Mouse (Mus musculus) limb, embryonic 12.5 days (tissue): ENCODE results near the gene Cacng5. TPM values are rescaled to one million over a fixed set of nuclear protein-coding genes. Genes with fewer than 3 reads are reported as not detected.

Experiments
- ATAC-seq: fragments of 200-750 bp; cut with Nextera tagmentation; 2 replicates; pipeline ENCODE4 v1.8.0; 2017; ENCODE audit warnings: low read depth, moderate TSS enrichment; ENCODE audit not compliant: insufficient number of reproducible peaks, insufficient read depth, low FRiP score, low TSS enrichment
- H3K27ac ChIP-seq: fragments of 300-500 bp; sonication (generic); 2 replicates; pipeline ENCODE4 v1.5.1; 2016; ENCODE audit warnings: mild to moderate bottlenecking, moderate library complexity
- H3K27me3 ChIP-seq: fragments of 300-500 bp; sonication (generic); 2 replicates; pipeline ENCODE4 v1.6.1; 2016; ENCODE audit warnings: mild to moderate bottlenecking, moderate library complexity
- H3K36me3 ChIP-seq: fragments of 300-500 bp; sonication (generic); 2 replicates; pipeline ENCODE4 v1.6.1; 2016; ENCODE audit warnings: mild to moderate bottlenecking, moderate library complexity
- H3K4me1 ChIP-seq: fragments of 300-500 bp; sonication (generic); replicated peaks from 2 replicates; pipeline ENCODE4 v1.6.1; 2016
- H3K4me2 ChIP-seq: fragments of 300-500 bp; sonication (generic); 2 replicates; pipeline ENCODE4 v1.6.1; 2016; ENCODE audit warnings: mild to moderate bottlenecking, moderate library complexity
- H3K4me3 ChIP-seq: fragments of 300-500 bp; sonication (generic); replicated peaks from 2 replicates; pipeline ENCODE4 v1.5.1; 2016; ENCODE audit warnings: mild to moderate bottlenecking
- H3K9ac ChIP-seq: fragments of 300-500 bp; sonication (generic); replicated peaks from 2 replicates; pipeline ENCODE4 v1.6.1; 2016; ENCODE audit warnings: mild to moderate bottlenecking, moderate library complexity
- H3K9me3 ChIP-seq: fragments of 300-500 bp; sonication (generic); 2 replicates; pipeline ENCODE4 v1.6.1; 2016; ENCODE audit warnings: mild to moderate bottlenecking, moderate library complexity
- WGBS: fragments of 180-500 bp; shearing (Covaris S2); methylation state at CpG from one replicate; pipeline ENCODE4 v1.1.7; 2016; 5-methylcytosine and 5-hydroxymethylcytosine counted together
- polyA plus RNA-seq: library from polyadenylated mRNA; unstranded; fragments of >200 nt; fragmentation: Nextera tagmentation; extraction: Ambion mirVana; gene quantifications from 2 replicates; pipeline ENCODE4 v1.2.1, GENCODE M21; 2016

Gene Cacng5
- polyA plus RNA-seq, 1 experiment from 2014 or later, result 0.36 TPM

DNA sequence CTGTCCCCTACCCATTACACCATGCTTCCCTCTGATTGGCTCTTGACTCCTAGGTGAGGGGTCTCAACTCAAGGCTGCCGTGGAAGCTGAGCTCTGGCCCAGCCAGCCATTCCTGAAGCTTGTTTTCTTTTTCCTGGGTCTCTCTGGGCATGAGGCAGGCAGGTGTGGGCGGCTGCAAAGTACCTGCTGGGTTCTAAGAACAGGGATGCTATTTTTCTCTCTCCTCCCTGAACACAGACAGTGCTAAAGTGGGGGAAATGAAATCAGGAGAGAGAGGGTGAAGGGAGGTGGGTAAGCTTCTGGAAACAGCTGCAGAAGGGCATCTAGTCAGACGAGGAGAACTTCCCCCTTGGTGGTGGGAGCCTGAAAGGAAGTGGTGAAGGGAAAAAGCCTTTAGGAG lies 14.9 kb upstream of the Cacng5 start:
- Histone ChIP-seq H3K4me1 (peaks cover 4% of the 10 kb centered on the region; the same call in 1 of the 2 replicates), H3K9ac (no peak overlapping the region), H3K4me2 (no peak overlapping the region), H3K4me3 (no peak overlapping the region), H3K9me3 (no peaks in the 10 kb centered on the region), H3K27ac (no peak overlapping the region), H3K27me3 (no peaks in the 10 kb centered on the region), H3K36me3 (no peaks in the 10 kb centered on the region)
- 52% methylated on average over 3 of the region's 3 CpGs for WGBS
- ATAC-seq, result no peak

DNA sequence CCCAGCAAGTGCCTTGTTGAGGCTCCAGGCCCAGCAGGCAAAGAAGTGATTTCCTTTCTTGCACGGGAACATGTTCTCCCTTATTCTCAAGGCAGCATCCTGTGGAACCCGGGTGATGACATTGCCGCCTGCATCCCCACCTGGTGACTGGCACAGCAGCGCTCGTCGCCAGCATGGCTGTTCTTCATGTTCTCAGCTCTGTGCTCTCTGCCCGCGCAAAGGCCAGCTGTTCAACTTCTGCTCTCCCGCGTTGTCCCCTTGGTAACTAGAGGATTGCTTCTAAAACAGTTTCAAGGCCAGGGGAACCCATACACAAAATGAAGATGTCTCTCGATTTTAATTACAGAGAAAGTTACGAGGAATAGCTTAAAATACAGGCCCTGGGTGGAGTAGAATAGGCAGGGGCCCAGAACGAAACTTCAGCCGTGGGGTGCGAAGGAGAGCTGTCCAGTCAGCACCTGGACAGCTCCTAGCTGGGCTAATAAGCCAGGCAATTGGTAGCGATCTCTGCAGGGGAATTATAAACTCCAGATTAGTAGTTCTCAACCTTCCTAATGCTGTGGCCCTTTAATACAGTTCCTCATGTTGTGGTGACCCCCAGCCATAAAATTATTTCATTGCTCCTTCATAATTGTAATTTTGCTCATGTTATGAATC lies 5.1 kb upstream of the Cacng5 start:
- H3K27ac ChIP-seq, result no peak overlapping the region
- H3K4me1 ChIP-seq, result no peaks in the 10 kb centered on the region
- peaks cover 31% of the 10 kb centered on the region for H3K27me3 ChIP-seq
- WGBS, result 47% methylated on average over 16 of the region's 16 CpGs
- H3K4me3 ChIP-seq, result no peak overlapping the region
- H3K9me3 ChIP-seq, result no peaks in the 10 kb centered on the region
- no peak overlapping the region for H3K4me2 ChIP-seq
- H3K36me3 ChIP-seq, result no peaks in the 10 kb centered on the region
- H3K9ac ChIP-seq, result no peak overlapping the region
- no peak for ATAC-seq

DNA sequence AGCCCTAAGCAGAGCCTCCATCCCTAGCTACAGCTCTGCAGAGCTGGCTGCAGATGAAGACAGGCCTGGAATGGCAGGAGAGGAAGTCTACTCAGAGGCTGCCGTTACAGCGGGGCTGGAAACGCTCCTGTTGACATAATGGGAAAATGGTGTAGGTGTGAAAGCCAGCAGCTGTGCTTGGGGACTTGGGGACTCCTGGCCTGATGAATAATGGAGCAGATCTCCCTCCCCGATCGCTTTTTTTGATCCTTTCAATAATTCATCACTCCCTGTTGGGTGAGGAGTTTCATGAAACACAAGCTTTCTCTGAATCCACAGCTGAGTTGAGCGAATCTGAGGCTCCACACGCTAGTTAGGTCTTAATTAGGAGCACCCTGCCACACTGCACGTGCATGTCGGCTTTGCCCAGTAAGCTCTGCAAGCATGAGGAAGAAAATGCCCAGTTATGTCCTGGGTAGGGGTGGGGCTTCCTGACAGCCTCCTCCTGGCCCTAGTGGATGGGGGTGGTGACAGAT lies 2.9 kb upstream of the Cacng5 start:
- H3K27ac ChIP-seq, result no peak overlapping the region
- no peak overlapping the region for H3K4me2 ChIP-seq
- no peak overlapping the region for H3K9ac ChIP-seq
- H3K9me3 ChIP-seq, result no peaks in the 10 kb centered on the region
- H3K36me3 ChIP-seq, result no peaks in the 10 kb centered on the region
- peaks cover 51% of the 10 kb centered on the region for H3K27me3 ChIP-seq
- no peak overlapping the region for H3K4me3 ChIP-seq
- H3K4me1 ChIP-seq, result 0 out of 2 replicates have a peak, but pooled peaks cover 5% of the 10 kb centered on the region
- no peak for ATAC-seq
- WGBS, result 62% methylated on average over 9 of the region's 9 CpGs

DNA sequence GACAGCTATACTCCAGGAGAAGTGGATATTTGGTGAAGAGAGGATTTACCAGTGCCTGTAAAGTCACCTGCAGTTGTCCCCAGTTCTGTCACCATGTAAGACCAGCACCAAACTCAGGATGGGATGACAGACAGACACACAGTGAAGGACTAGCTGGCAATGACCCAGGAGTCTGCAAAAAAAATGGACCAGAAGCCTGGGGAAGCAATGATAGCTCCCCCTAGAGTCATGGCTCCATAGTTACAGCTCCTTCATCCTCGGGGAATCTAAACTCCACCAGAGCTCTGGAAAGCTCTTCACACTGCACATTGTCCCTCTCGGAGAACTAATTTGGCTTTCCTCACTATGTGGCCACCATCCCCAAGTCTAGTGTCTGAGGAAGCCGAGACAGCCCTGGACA lies 1.5 kb downstream of the Cacng5 start:
- Histone ChIP-seq H3K4me1 (0 out of 2 replicates have a peak, but pooled peaks cover 5% of the 10 kb centered on the region), H3K9me3 (0 out of 2 replicates have a peak, but pooled peaks cover 7% of the 10 kb centered on the region), H3K27ac (no peak overlapping the region), H3K4me3 (no peak overlapping the region), H3K36me3 (no peaks in the 10 kb centered on the region), H3K9ac (no peak overlapping the region), H3K27me3 (peaks cover 53% of the 10 kb centered on the region), H3K4me2 (no peak overlapping the region)
- 62% methylated on average over 3 of the region's 3 CpGs for WGBS
- ATAC-seq, result no peak

DNA sequence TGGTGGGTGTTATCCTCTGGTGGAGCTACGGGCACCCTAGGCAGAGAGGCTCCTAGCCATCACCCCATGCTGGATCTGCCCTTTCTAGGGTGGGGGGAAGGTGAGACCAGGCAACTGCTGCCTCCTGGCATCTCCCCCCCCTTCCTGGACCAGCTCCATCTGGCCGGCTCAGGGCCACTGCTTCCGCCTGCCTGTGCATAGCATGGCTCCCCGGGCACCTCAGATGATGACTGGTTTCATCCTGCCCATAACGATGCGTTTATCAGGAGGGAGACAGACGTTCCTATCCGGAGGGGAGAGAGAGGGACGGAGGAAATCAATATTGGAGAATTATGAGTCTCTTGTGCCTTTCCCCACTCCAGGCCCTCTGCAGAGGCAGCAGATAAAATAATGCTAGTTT lies 9.5 kb downstream of the Cacng5 start:
- H3K27ac ChIP-seq, result no peak overlapping the region
- no peak for ATAC-seq
- 65% methylated on average over 9 of the region's 9 CpGs for WGBS

DNA sequence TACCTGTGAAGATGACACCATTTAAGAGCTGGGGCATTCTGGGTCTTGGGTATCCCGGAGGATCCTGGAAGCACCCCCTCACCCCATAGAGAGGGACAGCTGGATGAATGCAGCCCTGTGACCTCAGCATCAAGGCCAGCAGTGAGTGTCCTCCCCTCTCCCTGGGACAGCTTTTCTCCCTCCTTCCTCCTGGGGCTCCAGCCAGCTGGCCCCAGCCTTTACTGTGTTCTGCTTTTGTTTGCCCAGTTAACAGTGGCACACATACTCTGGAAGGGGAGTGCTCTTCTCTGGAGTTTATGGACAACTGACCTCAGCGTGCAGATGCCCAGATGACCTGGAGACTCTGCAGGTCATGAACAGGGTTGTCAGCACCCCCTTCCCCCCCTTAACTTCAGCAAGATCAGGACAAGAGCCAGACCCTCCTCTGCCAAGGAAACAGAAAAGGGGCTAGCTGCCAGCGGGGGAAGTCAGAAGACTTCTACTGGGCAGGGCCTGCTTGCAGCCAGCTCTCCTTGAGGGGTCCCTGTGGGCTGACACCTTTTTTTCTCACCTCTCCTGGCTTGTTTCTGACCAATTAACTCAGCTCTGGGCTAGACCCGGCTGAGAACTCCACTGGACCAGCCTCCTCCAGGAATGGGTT lies 10.8 kb downstream of the Cacng5 start:
- Histone ChIP-seq H3K4me1 (no peaks in the 10 kb centered on the region; the same call in 1 of the 2 replicates), H3K4me3 (no peak overlapping the region), H3K27ac (no peak overlapping the region), H3K9ac (no peak overlapping the region), H3K9me3 (no peaks in the 10 kb centered on the region), H3K36me3 (no peaks in the 10 kb centered on the region), H3K27me3 (no peaks in the 10 kb centered on the region), H3K4me2 (no peak overlapping the region)
- WGBS, result 34% methylated on average over 4 of the region's 4 CpGs
- ATAC-seq, result no peak

More for the DNA sequence above, 9.5 kb downstream of the Cacng5 start:
- Histone ChIP-seq H3K9ac (no peak overlapping the region; the same call in 1 of the 2 replicates), H3K36me3 (no peaks in the 10 kb centered on the region), H3K4me2 (no peak overlapping the region), H3K27me3 (no peaks in the 10 kb centered on the region), H3K4me1 (no peaks in the 10 kb centered on the region; the same call in 1 of the 2 replicates), H3K4me3 (no peak overlapping the region), H3K9me3 (0 out of 2 replicates have a peak, but pooled peaks cover 7% of the 10 kb centered on the region)

DNA sequence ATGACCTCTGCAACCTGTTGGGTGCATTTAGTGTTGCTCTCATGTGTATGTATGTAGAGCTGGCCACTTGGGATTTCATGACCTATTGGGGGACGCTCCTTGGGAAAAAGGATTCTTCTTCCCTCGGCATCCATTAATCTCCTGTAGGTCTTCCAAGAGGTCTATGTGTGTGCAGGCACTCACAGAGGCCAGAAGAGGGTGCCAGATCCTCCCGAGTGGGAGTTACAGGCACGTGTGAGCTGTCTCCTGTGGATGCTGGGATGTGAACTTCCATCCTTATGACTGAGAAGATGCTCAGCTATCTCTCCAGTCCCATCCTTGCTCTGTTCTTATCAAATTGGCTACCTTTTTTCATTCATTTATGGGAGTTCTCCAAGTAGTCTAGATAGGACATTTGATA lies 14.4 kb downstream of the Cacng5 start:
- no peak for ATAC-seq
- 45% methylated on average over 4 of the region's 4 CpGs for WGBS
- no peaks in the 10 kb centered on the region for H3K9me3 ChIP-seq

DNA sequence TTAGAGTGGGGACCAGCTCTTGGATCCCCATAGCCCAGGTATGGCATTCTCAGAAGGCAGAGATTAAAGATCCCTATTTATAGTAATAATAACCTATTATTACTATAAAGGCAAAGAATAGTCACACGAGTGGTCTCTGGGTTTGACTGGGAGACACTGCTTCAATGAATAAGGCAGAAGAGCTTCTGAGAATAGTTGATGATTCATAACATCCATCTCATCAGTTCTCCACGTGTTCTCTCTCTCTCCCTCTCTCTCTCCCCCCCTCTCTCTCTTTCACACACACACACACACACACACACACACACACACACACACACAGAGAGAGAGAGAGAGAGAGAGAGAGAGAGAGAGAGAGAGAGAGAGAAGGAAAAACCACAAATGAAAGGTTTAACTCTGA lies 16.2 kb downstream of the Cacng5 start:
- no peak for ATAC-seq
- Histone ChIP-seq H3K36me3 (no peaks in the 10 kb centered on the region), H3K27ac (no peak overlapping the region), H3K4me1 (no peaks in the 10 kb centered on the region), H3K9ac (no peak overlapping the region), H3K4me2 (no peak overlapping the region), H3K27me3 (no peaks in the 10 kb centered on the region), H3K9me3 (no peaks in the 10 kb centered on the region), H3K4me3 (no peak overlapping the region)
- WGBS, result 45% methylated on average over 2 of the region's 2 CpGs

More for the DNA sequence above, 14.4 kb downstream of the Cacng5 start:
- Histone ChIP-seq H3K27ac (no peak overlapping the region), H3K36me3 (no peaks in the 10 kb centered on the region), H3K4me3 (no peak overlapping the region), H3K4me2 (no peak overlapping the region), H3K9ac (no peak overlapping the region), H3K4me1 (no peaks in the 10 kb centered on the region; the same call in 1 of the 2 replicates), H3K27me3 (no peaks in the 10 kb centered on the region)

DNA sequence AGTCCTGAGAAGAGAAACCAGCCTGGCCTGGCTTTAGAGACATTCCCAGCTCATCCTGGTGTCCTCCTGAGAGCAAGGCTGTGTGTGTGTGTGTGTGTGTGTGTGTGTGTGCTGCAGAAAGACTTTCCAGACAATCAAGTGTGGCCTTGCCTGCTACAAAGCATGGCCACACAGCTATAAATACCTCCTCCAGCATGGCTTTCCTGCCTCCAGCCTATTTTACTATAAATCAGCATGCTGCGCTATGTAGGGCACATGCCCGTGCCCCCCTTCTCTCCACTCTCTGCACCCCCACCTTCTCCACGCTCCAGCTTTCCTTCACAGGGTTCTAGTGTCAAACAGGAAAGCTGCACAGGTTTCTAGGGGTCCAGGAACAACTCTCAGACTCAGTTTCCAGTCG lies 19.2 kb downstream of the Cacng5 start:
- Histone ChIP-seq H3K9me3 (no peaks in the 10 kb centered on the region), H3K4me3 (no peak overlapping the region), H3K9ac (no peak overlapping the region), H3K27me3 (no peaks in the 10 kb centered on the region), H3K4me1 (no peaks in the 10 kb centered on the region), H3K36me3 (no peaks in the 10 kb centered on the region), H3K4me2 (no peak overlapping the region), H3K27ac (no peak overlapping the region)
- 56% methylated on average over 4 of the region's 4 CpGs for WGBS
- ATAC-seq, result no peak

DNA sequence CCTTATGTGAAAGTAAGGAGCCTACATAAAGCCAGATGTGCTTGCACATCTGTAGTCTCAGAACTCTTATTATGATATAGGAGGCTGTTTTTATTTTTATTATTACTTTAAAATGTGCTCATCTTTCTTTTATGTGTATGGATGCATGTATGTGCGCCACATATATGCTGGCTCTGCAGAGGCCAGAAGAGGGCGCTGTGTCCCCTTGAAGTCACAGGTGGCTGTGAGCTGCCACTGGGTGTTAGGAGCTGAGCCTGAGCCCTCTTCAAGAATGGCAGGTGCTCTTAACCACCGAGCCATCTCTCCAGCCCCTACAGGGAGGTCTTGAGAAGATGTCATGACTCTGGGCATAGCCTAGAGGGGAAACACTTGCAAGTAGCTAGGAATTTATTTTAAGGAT lies 23.5 kb downstream of the Cacng5 start:
- H3K4me1 ChIP-seq, result no peaks in the 10 kb centered on the region
- no peaks in the 10 kb centered on the region for H3K27me3 ChIP-seq
- H3K9me3 ChIP-seq, result no peaks in the 10 kb centered on the region
- no peak overlapping the region for H3K4me2 ChIP-seq
- no peak for ATAC-seq
- H3K27ac ChIP-seq, result no peak overlapping the region
- 89% methylated on average over 3 of the region's 3 CpGs for WGBS
- H3K36me3 ChIP-seq, result no peaks in the 10 kb centered on the region
- no peak overlapping the region for H3K9ac ChIP-seq
- H3K4me3 ChIP-seq, result no peak overlapping the region

DNA sequence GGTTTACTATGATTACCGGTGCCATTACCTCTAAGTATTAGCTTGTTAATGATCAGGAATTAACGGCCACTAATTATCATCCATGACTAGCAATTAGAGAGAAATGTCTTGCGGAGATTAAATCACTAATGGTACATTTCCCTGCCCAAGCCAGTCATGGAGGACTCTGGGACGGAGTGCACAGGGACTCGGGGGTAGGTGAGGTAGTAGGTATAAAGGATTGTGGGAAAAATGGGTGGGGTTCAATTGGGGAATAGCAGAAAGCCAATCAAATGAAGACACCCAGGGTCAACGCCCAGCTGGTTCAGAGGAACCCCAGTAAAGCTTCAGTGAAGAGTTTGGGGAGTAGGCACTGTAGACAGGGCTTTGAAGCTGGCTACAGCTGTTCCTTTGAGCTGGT lies 27.5 kb downstream of the Cacng5 start:
- WGBS, result 85% methylated on average over 6 of the region's 6 CpGs
- H3K27ac ChIP-seq, result no peak overlapping the region
- ATAC-seq, result no peak

More for the DNA sequence above, 27.5 kb downstream of the Cacng5 start:
- no peaks in the 10 kb centered on the region for H3K9me3 ChIP-seq
- no peaks in the 10 kb centered on the region for H3K27me3 ChIP-seq
- H3K36me3 ChIP-seq, result no peaks in the 10 kb centered on the region
- no peaks in the 10 kb centered on the region for H3K4me1 ChIP-seq
- no peak overlapping the region for H3K4me3 ChIP-seq
- H3K4me2 ChIP-seq, result no peak overlapping the region
- H3K9ac ChIP-seq, result no peak overlapping the region
